Mouse (Mus musculus) cerebellum, adult 2 months (tissue): ENCODE measurements at regions not wholly inside any gene's neighbourhood (a gene's known extent, or its start where the extent isn't known, plus 50 kb on each side); places are given as distances from the start of the nearest gene placed in this dataset.

ENCODE experiments used
- CTCF ChIP-seq: fragments of 200-500 bp; IDR thresholded peaks from 2 replicates; pipeline ENCODE4 v1.5.1; 2011; ENCODE audit warnings: low read depth, mild to moderate bottlenecking, control low read depth, low read length, moderate library complexity, borderline replicate concordance; ENCODE audit not compliant: insufficient read depth
- POLR2A ChIP-seq: fragments of 200-500 bp; IDR thresholded peaks from 2 replicates; pipeline ENCODE4 v1.6.1; 2011; ENCODE audit warnings: low read length, control low read depth, borderline replicate concordance; ENCODE audit not compliant: insufficient read depth

- TF ChIP-seq POLR2A (no peak), CTCF (no peak)
Observed at GRCm38 (mm10) chr6:139214488-139214887, 287.3 kb downstream of the Rergl start.
